Mouse (Mus musculus) thymus, adult 2 months (tissue): ENCODE results near the gene Gcn1l1.

Source experiments
- CTCF ChIP-seq: fragments of 200-500 bp; IDR thresholded peaks from 2 replicates; pipeline ENCODE4 v1.5.1; 2012; ENCODE audit warnings: mild to moderate bottlenecking, control low read depth, low read length, moderate library complexity, borderline replicate concordance; ENCODE audit not compliant: control insufficient read depth, poor library complexity, insufficient read depth; ENCODE audit errors: extremely low read depth
- POLR2A ChIP-seq: fragments of 200-500 bp; IDR thresholded peaks from 2 replicates; pipeline ENCODE4 v1.6.1; 2012; ENCODE audit warnings: mild to moderate bottlenecking, low read length, control low read depth, moderate library complexity; ENCODE audit not compliant: control insufficient read depth, poor library complexity, insufficient read depth; ENCODE audit errors: extremely low read depth

DNA sequence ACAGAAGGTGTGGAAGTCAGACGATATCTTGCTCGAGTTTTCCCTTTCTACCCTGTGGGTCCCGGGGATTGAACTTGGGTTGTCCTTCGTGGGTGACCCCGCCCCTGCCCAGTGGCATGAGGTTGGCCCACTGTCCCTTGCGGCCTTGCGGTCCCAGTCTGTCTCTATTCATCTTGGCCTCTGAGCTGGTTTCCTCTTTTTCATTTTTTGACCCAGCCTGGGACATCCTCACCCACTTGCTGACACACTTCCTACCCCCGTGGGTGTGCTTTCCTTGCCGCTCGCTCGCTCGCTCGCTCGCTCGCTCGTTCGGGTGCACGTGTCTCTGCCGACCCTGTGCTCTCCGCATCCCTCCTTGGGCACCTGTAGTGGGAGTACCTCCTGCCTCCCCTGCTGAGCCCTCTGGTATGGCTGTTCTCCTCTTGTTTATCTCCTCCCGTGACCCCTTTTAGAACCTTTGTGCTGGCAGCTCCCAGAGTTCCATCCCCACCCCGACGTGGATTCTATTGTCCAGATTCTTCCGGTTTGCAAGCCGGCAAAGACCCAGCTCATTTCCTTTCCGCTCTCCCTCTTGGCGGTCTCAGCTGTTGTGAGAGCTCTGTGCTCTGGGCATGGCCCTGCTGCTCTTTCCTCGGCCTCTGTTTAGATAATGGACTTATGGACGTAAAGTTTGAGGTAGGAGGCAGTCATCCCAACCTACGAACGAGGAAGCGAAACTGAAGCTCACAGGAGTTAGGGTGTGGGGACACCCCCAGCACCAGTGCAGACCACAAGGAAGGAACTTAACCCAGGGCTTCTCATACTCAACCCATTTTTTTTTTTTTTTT is 48.8 kb upstream of the Gcn1l1 start:
- TF ChIP-seq CTCF (no peak), POLR2A (0 out of 2 replicates have a peak, but pooled peaks have one; percentile 23)
